Mouse (Mus musculus): ENCODE data around the gene Ankrd24. TPM values are rescaled to one million over a fixed set of nuclear protein-coding genes. Genes with fewer than 3 reads are reported as not detected.
A peak's percentile ranks its signal among the peaks of the same experiment; 100 is the strongest.

The Ankrd24 gene
- polyA plus RNA-seq, 1 experiment from 2014 or later, result 5.2 TPM

DNA sequence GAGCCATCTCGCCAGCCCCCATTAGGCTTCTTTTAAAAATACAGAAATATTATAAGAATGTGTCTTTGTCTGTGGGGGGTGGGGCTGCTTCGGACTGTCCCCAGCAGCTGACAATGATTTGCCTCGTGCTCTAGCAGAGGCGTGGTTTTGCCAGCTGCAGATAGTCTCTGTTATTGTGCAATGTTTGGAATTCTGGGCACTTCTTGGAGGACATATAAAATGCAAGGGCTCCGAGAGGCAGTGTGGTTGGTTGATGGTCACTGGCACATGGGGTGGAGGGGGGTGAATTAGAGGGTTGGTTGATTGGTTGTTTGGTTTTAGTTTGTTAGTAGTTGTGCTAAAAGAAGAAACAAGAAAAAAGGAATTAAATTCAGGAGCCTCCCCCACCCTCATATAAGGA is 8.4 kb upstream of the Ankrd24 start:
- ATAC-seq (no peak), DNase-seq (ENCODE audit: low spot score) (no peak)
- no peak overlapping the region for H3K27ac ChIP-seq (ENCODE audit: low read depth, low read length)
- no peaks in the 10 kb centered on the region for H3K4me1 ChIP-seq (ENCODE audit: control insufficient read depth, insufficient read depth, low read length)
- H3K36me3 ChIP-seq (ENCODE audit: control insufficient read depth, insufficient read depth, low read length), result peaks cover 41% of the 10 kb centered on the region
- H3K9ac ChIP-seq (ENCODE audit: low read length), result no peak overlapping the region
- H3K9me3 ChIP-seq (replicated peaks; ENCODE audit: control insufficient read depth, low read length), result no peaks in the 10 kb centered on the region
- no peak overlapping the region for H3K4me3 ChIP-seq (ENCODE audit: low read depth, low read length)
- no peak overlapping the region for H3K4me2 ChIP-seq (ENCODE audit: low read length)
- WGBS, result 93% methylated on average over 5 of the region's 5 CpGs
- no peaks in the 10 kb centered on the region for H3K27me3 ChIP-seq (replicated peaks; ENCODE audit: control insufficient read depth, insufficient read depth, low read length)

DNA sequence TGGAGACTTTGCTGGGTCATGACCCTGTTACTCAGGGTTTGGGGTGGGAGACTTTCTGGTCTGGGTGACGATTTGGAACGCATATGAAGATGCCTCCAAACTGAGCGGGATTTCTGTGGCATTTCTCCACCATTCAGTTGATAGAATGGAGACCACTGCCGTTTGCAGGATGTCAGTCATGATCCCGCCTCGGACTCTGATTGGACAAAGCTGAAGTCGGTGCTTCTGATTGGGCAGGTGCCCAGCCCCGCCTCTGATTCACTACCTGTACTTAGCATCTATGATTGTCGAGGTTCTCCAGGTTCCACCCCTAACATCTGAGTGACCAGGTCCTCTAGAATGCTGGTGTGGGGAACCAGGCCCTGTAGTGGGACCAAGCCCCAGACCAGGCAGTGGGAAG is 7.6 kb upstream of the Ankrd24 start:
- H3K4me3 ChIP-seq (ENCODE audit: low read depth, low read length), result no peak overlapping the region
- H3K27me3 ChIP-seq (replicated peaks; ENCODE audit: control insufficient read depth, insufficient read depth, low read length), result no peaks in the 10 kb centered on the region
- H3K9ac ChIP-seq (ENCODE audit: low read length), result no peak overlapping the region
- no peak overlapping the region for H3K4me2 ChIP-seq (ENCODE audit: low read length)
- no peaks in the 10 kb centered on the region for H3K9me3 ChIP-seq (replicated peaks; ENCODE audit: control insufficient read depth, low read length)
- peaks cover 45% of the 10 kb centered on the region for H3K36me3 ChIP-seq (ENCODE audit: control insufficient read depth, insufficient read depth, low read length)
- no peaks in the 10 kb centered on the region for H3K4me1 ChIP-seq (ENCODE audit: control insufficient read depth, insufficient read depth, low read length)
- ATAC-seq (no peak), DNase-seq (ENCODE audit: low spot score) (no peak)
- H3K27ac ChIP-seq (ENCODE audit: low read depth, low read length), result no peak overlapping the region
- 62% methylated on average over 9 of the region's 9 CpGs for WGBS

DNA sequence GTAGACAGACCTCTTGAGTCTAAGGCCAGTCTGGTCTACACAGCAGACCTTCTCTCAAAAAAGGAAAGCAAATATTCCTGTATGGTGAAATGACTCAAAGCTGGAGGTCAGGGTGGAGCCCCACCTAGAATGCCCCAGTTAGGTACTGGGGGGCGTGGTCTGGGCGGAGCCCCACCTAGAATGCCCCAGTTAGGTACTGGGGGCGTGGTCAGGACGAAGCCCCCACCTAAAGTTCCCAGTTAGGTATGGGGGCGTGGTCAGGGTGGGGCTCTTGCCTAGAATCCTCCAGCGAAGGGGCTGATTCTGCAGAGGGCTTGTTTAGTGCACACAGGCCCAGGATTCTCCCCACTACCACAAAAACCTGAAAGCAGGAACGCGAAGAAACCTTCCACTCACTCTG is 4.9 kb upstream of the Ankrd24 start:
- Histone ChIP-seq H3K4me3 (ENCODE audit: low read depth, low read length) (no peak overlapping the region), H3K9me3 (replicated peaks; ENCODE audit: control insufficient read depth, low read length) (no peaks in the 10 kb centered on the region), H3K36me3 (ENCODE audit: control insufficient read depth, insufficient read depth, low read length) (peaks cover 45% of the 10 kb centered on the region), H3K27ac (ENCODE audit: low read depth, low read length) (no peak overlapping the region), H3K9ac (ENCODE audit: low read length) (no peak overlapping the region), H3K4me1 (ENCODE audit: control insufficient read depth, insufficient read depth, low read length) (peaks cover 10% of the 10 kb centered on the region), H3K27me3 (replicated peaks; ENCODE audit: control insufficient read depth, insufficient read depth, low read length) (no peaks in the 10 kb centered on the region), H3K4me2 (ENCODE audit: low read length) (no peak overlapping the region)
- ATAC-seq, result no peak
- 68% methylated on average over 8 of the region's 8 CpGs for WGBS
- DNase-seq (ENCODE audit: low spot score), result no peak

DNA sequence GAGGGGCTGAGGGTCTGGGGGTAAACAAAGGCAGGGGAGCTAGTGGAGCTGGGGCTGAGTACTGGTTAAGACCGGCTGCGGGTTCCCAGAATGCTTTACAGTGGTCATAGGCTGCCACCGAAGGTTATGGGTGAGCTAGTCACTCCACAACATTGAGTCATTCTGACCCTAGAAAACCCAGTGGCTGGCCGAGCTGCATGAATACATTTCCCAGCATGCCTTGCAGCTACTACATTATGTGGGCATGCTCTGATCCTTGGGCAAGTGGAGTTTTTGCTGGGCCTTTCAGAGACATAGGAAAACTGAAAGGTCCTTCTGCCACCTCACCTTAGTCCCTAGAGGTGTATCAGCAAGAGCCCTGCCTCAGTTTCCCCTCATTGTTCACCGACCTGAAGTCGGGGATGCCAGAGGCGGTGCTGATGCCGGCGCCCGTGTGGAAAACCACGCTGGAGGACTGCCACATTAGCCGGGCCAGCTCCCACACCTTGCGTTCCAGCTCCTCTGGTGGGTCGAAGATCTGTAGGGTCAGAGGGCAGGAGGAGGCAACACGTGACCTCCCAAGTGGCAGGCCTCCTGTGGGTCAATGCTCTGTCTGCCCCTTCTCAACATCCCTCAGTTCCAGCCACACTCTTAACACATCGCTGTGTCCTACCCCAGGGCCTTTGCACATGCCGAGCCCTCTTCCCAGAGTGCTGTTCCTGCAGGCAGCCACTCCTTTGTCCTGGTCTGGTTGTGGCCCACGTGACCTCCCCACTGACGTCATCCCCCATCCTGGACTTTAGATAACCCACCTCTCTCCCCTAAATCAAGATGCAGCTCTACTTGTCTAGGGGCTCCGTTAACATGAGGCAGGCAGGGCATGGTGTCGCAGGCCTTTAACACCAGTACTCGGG is 2.0 kb upstream of the Ankrd24 start:
- peaks cover 37% of the 10 kb centered on the region for H3K36me3 ChIP-seq (ENCODE audit: control insufficient read depth, insufficient read depth, low read length)
- no peaks in the 10 kb centered on the region for H3K27me3 ChIP-seq (replicated peaks; ENCODE audit: control insufficient read depth, insufficient read depth, low read length)
- no peak for DNase-seq (ENCODE audit: low spot score)
- H3K4me1 ChIP-seq (ENCODE audit: control insufficient read depth, insufficient read depth, low read length), result peaks cover 10% of the 10 kb centered on the region
- H3K4me3 ChIP-seq (ENCODE audit: low read depth, low read length), result peak overlapping the region; percentile 78
- peak overlapping the region; percentile 84 for H3K4me2 ChIP-seq (ENCODE audit: low read length)
- peak overlapping the region; percentile 80; the same call in 1 of the 2 replicates for H3K27ac ChIP-seq (ENCODE audit: low read depth, low read length)
- 92% methylated on average over 22 of the region's 22 CpGs for WGBS
- no peaks in the 10 kb centered on the region for H3K9me3 ChIP-seq (replicated peaks; ENCODE audit: control insufficient read depth, low read length)
- peak; percentile 1; the same call in 1 of the 2 replicates for ATAC-seq
- H3K9ac ChIP-seq (ENCODE audit: low read length), result peak overlapping the region; percentile 87

DNA sequence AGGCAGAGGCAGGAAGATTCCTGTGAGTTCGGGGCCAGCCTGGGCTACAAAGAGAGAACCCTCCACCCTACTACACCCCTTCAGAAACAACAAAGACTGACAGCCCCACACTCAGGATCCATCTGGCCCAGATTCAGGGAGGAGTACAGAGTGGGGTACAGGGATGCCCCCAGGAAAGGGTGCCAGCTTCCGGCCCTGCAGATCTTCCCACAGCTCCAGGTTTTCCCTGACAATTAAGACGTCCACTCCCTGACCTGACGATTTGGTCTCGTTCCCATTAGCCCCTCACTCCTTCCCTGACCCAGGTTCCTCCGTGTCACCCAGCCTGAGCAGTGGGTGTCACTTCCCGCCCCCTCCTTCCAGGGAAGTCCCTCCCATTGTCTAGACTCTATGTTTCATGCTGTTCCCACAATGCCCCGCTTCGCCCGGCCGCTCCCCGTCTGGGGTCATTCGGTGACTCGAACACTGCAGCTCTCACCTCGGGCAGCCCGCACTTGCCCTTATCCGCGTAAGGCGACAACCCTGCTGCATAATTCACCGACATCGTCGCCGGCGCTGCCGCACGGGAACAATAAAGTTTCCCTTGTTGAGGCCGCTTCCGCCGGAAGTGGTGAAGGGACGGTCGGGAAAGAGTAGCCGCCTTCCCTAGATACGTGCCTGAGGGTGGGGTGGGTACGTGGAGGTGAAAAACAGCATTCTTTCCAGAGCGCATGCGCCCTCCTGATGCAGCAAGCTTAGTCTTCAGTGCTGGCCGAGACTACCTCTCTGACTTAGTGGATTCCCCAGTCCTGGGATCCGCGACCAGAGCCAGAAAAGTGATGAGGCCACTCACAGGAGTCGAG is 1.1 kb upstream of the Ankrd24 start, which contains the start of gene Sirt6:
Gene Sirt6 (minus strand): TSS at position 804 of the 842 bp plus-strand sequence.
- WGBS, result 5% methylated on average over 40 of the region's 40 CpGs
- Histone ChIP-seq H3K4me1 (ENCODE audit: control insufficient read depth, insufficient read depth, low read length) (peaks cover 10% of the 10 kb centered on the region), H3K4me2 (ENCODE audit: low read length) (peak within 1 kb of the TSS; percentile 84), H3K9ac (ENCODE audit: low read length) (peak within 1 kb of the TSS; percentile 87), H3K36me3 (ENCODE audit: control insufficient read depth, insufficient read depth, low read length) (peaks cover 29% of the 10 kb centered on the region), H3K27ac (ENCODE audit: low read depth, low read length) (peak within 1 kb of the TSS; percentile 80), H3K27me3 (replicated peaks; ENCODE audit: control insufficient read depth, insufficient read depth, low read length) (no peaks in the 10 kb centered on the region), H3K9me3 (replicated peaks; ENCODE audit: control insufficient read depth, low read length) (no peaks in the 10 kb centered on the region), H3K4me3 (ENCODE audit: low read depth, low read length) (peak within 1 kb of the TSS; percentile 78)
- DNase-seq (ENCODE audit: low spot score) (peak; percentile 98), ATAC-seq (peak; percentile 93)

DNA sequence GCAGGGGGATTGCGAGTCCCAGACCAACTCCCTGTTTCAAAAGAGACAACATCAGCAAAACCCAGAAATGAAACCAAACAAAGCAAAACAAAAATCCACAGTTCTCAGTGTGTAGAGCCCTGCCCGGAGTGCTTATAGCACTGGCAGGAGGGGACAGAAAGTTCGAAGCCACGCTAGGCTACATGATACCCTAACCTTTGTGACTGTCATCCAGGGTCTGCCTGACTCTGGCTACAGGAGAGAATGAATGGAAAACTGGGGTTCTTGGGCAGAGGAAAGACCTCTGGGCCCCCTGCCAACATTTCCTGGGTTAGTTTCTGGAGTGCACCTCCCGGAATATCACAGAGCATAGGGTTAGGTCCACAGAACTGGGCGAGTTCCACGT is 512 bp upstream of the Ankrd24 start:
- no peaks in the 10 kb centered on the region for H3K9me3 ChIP-seq (replicated peaks; ENCODE audit: control insufficient read depth, low read length)
- H3K27ac ChIP-seq (ENCODE audit: low read depth, low read length), result peak overlapping the region; percentile 80
- peaks cover 23% of the 10 kb centered on the region for H3K36me3 ChIP-seq (ENCODE audit: control insufficient read depth, insufficient read depth, low read length)
- ATAC-seq, result peak; percentile 47
- no peak for DNase-seq (ENCODE audit: low spot score)
- peak overlapping the region; percentile 78 for H3K4me3 ChIP-seq (ENCODE audit: low read depth, low read length)
- WGBS, result 69% methylated on average over 7 of the region's 7 CpGs
- H3K27me3 ChIP-seq (replicated peaks; ENCODE audit: control insufficient read depth, insufficient read depth, low read length), result no peaks in the 10 kb centered on the region
- H3K4me2 ChIP-seq (ENCODE audit: low read length), result peak overlapping the region; percentile 84
- H3K4me1 ChIP-seq (ENCODE audit: control insufficient read depth, insufficient read depth, low read length), result peaks cover 10% of the 10 kb centered on the region
- H3K9ac ChIP-seq (ENCODE audit: low read length), result peak overlapping the region; percentile 87

DNA sequence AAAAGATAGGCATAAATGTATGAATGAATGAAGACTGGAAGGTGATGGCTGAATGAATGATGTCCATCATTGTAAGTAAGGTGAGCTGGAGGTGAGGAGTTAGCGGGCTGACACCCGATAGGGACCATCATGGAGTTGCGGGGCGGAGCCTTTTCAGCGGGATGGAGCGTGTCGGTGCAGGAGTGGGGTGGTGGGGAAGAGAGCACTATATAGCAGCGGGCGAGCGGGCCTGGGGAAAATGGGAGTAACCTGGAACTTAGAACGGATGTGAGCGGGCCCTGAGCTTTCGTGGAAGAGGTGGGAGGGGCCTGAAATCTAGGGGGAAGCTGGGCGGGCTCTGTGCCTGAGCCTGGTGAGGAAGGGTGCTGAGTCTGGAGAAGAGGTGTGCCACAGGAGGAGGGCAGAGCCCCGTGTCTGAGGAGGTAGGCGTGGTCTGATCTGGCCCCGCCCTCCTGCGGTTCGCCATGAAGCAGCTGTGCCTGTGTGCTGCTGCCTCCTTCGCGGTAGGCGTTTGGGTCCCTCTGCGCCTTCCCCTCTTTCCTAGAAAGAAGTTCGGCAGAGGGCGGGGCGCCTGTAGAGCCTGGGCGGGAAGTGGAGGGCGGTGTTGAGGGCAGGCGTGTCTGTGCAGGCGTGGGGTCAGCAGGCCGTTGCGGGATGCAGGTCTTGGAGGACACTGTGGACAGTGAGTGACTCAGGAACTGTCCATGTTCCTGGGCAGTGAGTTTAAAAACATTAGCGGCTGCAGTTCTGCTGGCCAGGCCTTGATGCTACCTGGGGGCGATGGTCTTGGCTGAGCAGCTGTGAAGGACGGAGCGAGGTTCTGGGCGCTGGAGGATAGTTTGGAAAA is 5.1 kb downstream of the Ankrd24 start:
- peaks cover 9% of the 10 kb centered on the region; the same call in 1 of the 2 replicates for H3K4me1 ChIP-seq (ENCODE audit: control insufficient read depth, insufficient read depth, low read length)
- H3K9me3 ChIP-seq (replicated peaks; ENCODE audit: control insufficient read depth, low read length), result no peaks in the 10 kb centered on the region
- no peaks in the 10 kb centered on the region for H3K36me3 ChIP-seq (ENCODE audit: control insufficient read depth, insufficient read depth, low read length)
- WGBS, result 3% methylated on average over 37 of the region's 37 CpGs
- DNase-seq (ENCODE audit: low spot score) (peak; percentile 84), ATAC-seq (peak; percentile 94)
- peak overlapping the region; percentile 59 for H3K4me2 ChIP-seq (ENCODE audit: low read length)
- peak overlapping the region; percentile 34 for H3K4me3 ChIP-seq (ENCODE audit: low read depth, low read length)
- peak overlapping the region; percentile 65 for H3K9ac ChIP-seq (ENCODE audit: low read length)
- H3K27me3 ChIP-seq (replicated peaks; ENCODE audit: control insufficient read depth, insufficient read depth, low read length), result no peaks in the 10 kb centered on the region
- no peak overlapping the region; the same call in 1 of the 2 replicates for H3K27ac ChIP-seq (ENCODE audit: low read depth, low read length)

DNA sequence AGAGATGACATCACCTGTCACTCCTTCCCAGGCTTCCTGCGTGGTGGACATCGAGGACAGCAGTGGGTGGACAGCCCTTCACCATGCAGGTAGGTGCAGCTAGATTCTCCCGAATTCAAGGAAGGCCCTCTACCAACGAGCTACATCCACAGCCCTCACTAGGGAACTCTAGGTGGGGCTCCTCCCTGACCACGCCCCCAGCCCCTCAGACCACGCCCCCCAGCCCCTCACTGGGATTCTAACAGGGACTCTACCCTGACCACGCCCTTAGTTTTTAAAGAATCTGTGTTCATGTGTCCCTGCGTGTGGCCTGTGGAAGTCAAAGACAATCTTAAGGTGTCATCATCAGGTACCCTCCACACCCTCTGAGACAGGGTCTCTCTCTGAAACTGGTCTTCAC is 8.0 kb downstream of the Ankrd24 start:
- Histone ChIP-seq H3K36me3 (ENCODE audit: control insufficient read depth, insufficient read depth, low read length) (no peaks in the 10 kb centered on the region), H3K4me2 (ENCODE audit: low read length) (no peak overlapping the region), H3K27ac (ENCODE audit: low read depth, low read length) (no peak overlapping the region), H3K9ac (ENCODE audit: low read length) (no peak overlapping the region), H3K4me3 (ENCODE audit: low read depth, low read length) (no peak overlapping the region), H3K27me3 (replicated peaks; ENCODE audit: control insufficient read depth, insufficient read depth, low read length) (no peaks in the 10 kb centered on the region), H3K9me3 (replicated peaks; ENCODE audit: control insufficient read depth, low read length) (no peaks in the 10 kb centered on the region), H3K4me1 (ENCODE audit: control insufficient read depth, insufficient read depth, low read length) (peaks cover 9% of the 10 kb centered on the region; the same call in 1 of the 2 replicates)
- 28% methylated on average over 8 of the region's 8 CpGs for WGBS
- DNase-seq (ENCODE audit: low spot score), result no peak
- ATAC-seq, result no peak

All from forebrain, embryonic 14.5 days (tissue).